Mouse (Mus musculus) embryonic fibroblast, embryonic 13.5 days (primary cell): ENCODE data around the gene Tmem242.

Experiments
- CTCF ChIP-seq: IDR thresholded peaks from 2 replicates; pipeline ENCODE4 v1.5.1; 2011; ENCODE audit warnings: mild to moderate bottlenecking, control low read depth, low read length, moderate library complexity, borderline replicate concordance; ENCODE audit not compliant: insufficient read depth
- POLR2A ChIP-seq: IDR thresholded peaks from 2 replicates; pipeline ENCODE4 v1.6.1; 2011; ENCODE audit warnings: low read depth, mild to moderate bottlenecking, control low read depth, low read length, moderate library complexity

DNA sequence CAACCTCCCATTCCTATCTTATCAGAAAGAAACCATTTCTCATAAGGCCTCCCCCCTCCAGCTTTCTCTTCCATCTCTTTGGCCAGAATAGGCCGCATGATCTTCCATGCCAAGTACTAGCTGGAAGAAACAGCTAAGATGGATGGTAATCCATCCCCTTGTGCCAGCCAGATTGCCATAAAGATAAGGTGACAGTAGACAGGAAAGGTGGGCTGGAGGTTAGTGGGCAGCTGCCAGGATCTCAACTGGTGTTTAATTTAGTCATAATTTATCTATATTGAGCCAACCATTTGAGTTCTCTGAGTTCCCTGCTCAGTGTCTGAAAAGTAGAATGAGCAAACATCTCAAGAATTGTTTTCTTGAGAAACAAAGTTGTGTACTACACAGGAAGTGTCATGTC is 54.4 kb downstream of the Tmem242 start:
- TF ChIP-seq CTCF (no peak), POLR2A (no peak)
